Mouse (Mus musculus): ENCODE data around the gene Gadd45g.

GRCm38 (mm10) chr13:51843298-51843697 is 3.2 kb upstream of the Gadd45g start:
- TF ChIP-seq EP300 (IDR thresholded peaks at IDR 0.05; ENCODE audit: low read depth) = no peak
- TF ChIP-seq CTCF (IDR thresholded peaks at IDR 0.05; ENCODE audit: low read depth) = no peak

Data from heart, postnatal 0 days (tissue).